Mouse (Mus musculus) forebrain, postnatal 0 days (tissue): Measurements from ENCODE around the gene Erich6. TPM values are rescaled to one million over a fixed set of nuclear protein-coding genes. Genes with fewer than 3 reads are reported as not detected.

Source experiments
- ATAC-seq: fragments of 200-750 bp; cut with Nextera tagmentation; 2 replicates; pipeline ENCODE4 v1.8.0; 2017; ENCODE audit warnings: mild to moderate bottlenecking, moderate library complexity
- DNase-seq: peaks from one replicate; pipeline ENCODE4 v3.0.0-alpha.2; 2015
- H3K27ac ChIP-seq: fragments of 300-500 bp; sonication (generic); 2 replicates; pipeline ENCODE4 v1.5.1; 2014; ENCODE audit warnings: low read depth, mild to moderate bottlenecking, antibody characterized with exemption, low read length, moderate library complexity, mixed read lengths
- H3K27me3 ChIP-seq: fragments of 300-500 bp; sonication (generic); 2 replicates; pipeline ENCODE4 v1.6.1; 2014; ENCODE audit warnings: mild to moderate bottlenecking, low read length, mixed read lengths; ENCODE audit not compliant: insufficient read depth
- H3K36me3 ChIP-seq: fragments of 300-500 bp; sonication (generic); 2 replicates; pipeline ENCODE4 v1.6.1; 2014; ENCODE audit warnings: mild to moderate bottlenecking, moderate library complexity; ENCODE audit not compliant: insufficient read depth
- H3K4me1 ChIP-seq: fragments of 300-500 bp; sonication (generic); 2 replicates; pipeline ENCODE4 v1.6.1; 2014; ENCODE audit warnings: antibody characterized with exemption; ENCODE audit not compliant: insufficient read depth
- H3K4me2 ChIP-seq: fragments of 300-500 bp; sonication (generic); 2 replicates; pipeline ENCODE4 v1.6.1; 2014; ENCODE audit warnings: low read depth, mild to moderate bottlenecking, moderate library complexity
- H3K4me3 ChIP-seq: fragments of 300-500 bp; sonication (generic); 2 replicates; pipeline ENCODE4 v1.5.1; 2014; ENCODE audit warnings: low read depth, low read length, mixed read lengths
- H3K9ac ChIP-seq: fragments of 300-500 bp; sonication (generic); 2 replicates; pipeline ENCODE4 v1.6.1; 2014; ENCODE audit warnings: mild to moderate bottlenecking
- H3K9me3 ChIP-seq: fragments of 300-500 bp; sonication (generic); 2 replicates; pipeline ENCODE4 v1.6.1; 2016; ENCODE audit warnings: low read length
- CTCF ChIP-seq: sonication (generic); IDR thresholded peaks from 2 replicates; pipeline ENCODE4 v1.5.1; 2016; ENCODE audit warnings: antibody characterized with exemption, control low read depth, low read depth
- WGBS: fragments of 180-500 bp; shearing (Covaris S2); extraction: QIAGEN DNeasy Blood & Tissue Kit; methylation state at CpG from one replicate; pipeline ENCODE4 v1.1.7; 2014; 5-methylcytosine and 5-hydroxymethylcytosine counted together
- polyA plus RNA-seq: library from polyadenylated mRNA; unstranded; fragments of >200 nt; fragmentation: Nextera tagmentation; extraction: Ambion mirVana; gene quantifications from 2 replicates; pipeline ENCODE4 v1.2.1, GENCODE M21; 2015
- total RNA-seq: library from RNA; depleted of rRNA; stranded (reverse); fragments of >200 nt; gene quantifications from 2 replicates; pipeline ENCODE4 v1.2.3, GENCODE M21; 2014; rRNA removed

Erich6 gene
- total and polyA plus RNA-seq, 2 experiments from 2014 or later: 0.29 to 0.33 TPM

GRCm38 (mm10) chr3:58577506-58578050 lies 59.4 kb downstream of the Erich6 start:
- Histone ChIP-seq H3K27ac (peak overlapping the region; percentile 99; the same call in 1 of the 2 replicates), H3K4me2 (peak overlapping the region; percentile 55), H3K9ac (peak overlapping the region; percentile 96), H3K4me1 (peaks cover 3% of the 10 kb centered on the region; the same call in 1 of the 2 replicates), H3K36me3 (no peaks in the 10 kb centered on the region), H3K9me3 (no peaks in the 10 kb centered on the region), H3K27me3 (no peaks in the 10 kb centered on the region), H3K4me3 (peak overlapping the region; percentile 99)
- WGBS: 13% methylated on average over 8 of the region's 8 CpGs
- ATAC-seq (no peak), DNase-seq (peak; percentile 24)
- no peak for TF ChIP-seq CTCF

- DNase-seq: no peak
- no peak for TF ChIP-seq CTCF
- peak overlapping the region; percentile 96 for H3K9ac ChIP-seq
- H3K27ac ChIP-seq: peak overlapping the region; percentile 99
- no peaks in the 10 kb centered on the region for H3K36me3 ChIP-seq
- peak; percentile 71 for ATAC-seq
- WGBS: under 1% methylated on average over 36 of the region's 36 CpGs
- H3K9me3 ChIP-seq: no peaks in the 10 kb centered on the region
- H3K4me2 ChIP-seq: peak overlapping the region; percentile 55
- peak overlapping the region; percentile 99 for H3K4me3 ChIP-seq
- H3K4me1 ChIP-seq: peaks cover 3% of the 10 kb centered on the region; the same call in 1 of the 2 replicates
- no peaks in the 10 kb centered on the region for H3K27me3 ChIP-seq
Measured at GRCm38 (mm10) chr3:58577067-58577503, 59.9 kb downstream of the Erich6 start.

- Histone ChIP-seq H3K27ac (peak within 1 kb of the TSS; percentile 99), H3K9me3 (no peaks in the 10 kb centered on the region), H3K4me2 (peak within 1 kb of the TSS; percentile 55), H3K4me3 (peak within 1 kb of the TSS; percentile 99), H3K4me1 (peaks cover 3% of the 10 kb centered on the region; the same call in 1 of the 2 replicates), H3K36me3 (no peaks in the 10 kb centered on the region), H3K9ac (peak within 1 kb of the TSS; percentile 96), H3K27me3 (no peaks in the 10 kb centered on the region)
- WGBS: 2% methylated on average over 59 of the region's 59 CpGs
- ATAC-seq (peak; percentile 92), DNase-seq (peak; percentile 99)
- peak; percentile 32 for TF ChIP-seq CTCF
Measured at GRCm38 (mm10) chr3:58576137-58577066, 60.6 kb downstream of the Erich6 start, which contains the start of gene Selenot. TSS of gene Selenot (plus strand) at chr3:58576636.

- TF ChIP-seq CTCF: no peak
- 91% methylated on average over 3 of the region's 3 CpGs for WGBS
- ATAC-seq (no peak), DNase-seq (no peak)
- Histone ChIP-seq H3K4me2 (no peak overlapping the region), H3K4me1 (no peaks in the 10 kb centered on the region), H3K36me3 (no peaks in the 10 kb centered on the region), H3K9me3 (no peaks in the 10 kb centered on the region), H3K27ac (no peak overlapping the region), H3K27me3 (no peaks in the 10 kb centered on the region), H3K4me3 (no peak overlapping the region), H3K9ac (no peak overlapping the region)
Measured at GRCm38 (mm10) chr3:58570821-58571220, 66.2 kb downstream of the Erich6 start.

Other genes with a start within 250 kb of the Erich6 start
- gene Tsc22d2, start 222.5 kb downstream of the Erich6 start, total RNA-seq: 19.0 and 27.7 TPM in 2 replicates
- 7.7 and 10.2 TPM in 2 replicates for gene Tsc22d2, start 222.5 kb downstream of the Erich6 start, polyA plus RNA-seq
- gene Eif2a, start 111.4 kb downstream of the Erich6 start, total RNA-seq: 79.4 and 94.3 TPM in 2 replicates
- gene Eif2a, start 111.4 kb downstream of the Erich6 start, polyA plus RNA-seq: 41.8 and 44.2 TPM in 2 replicates
- gene Serp1, start 111.3 kb downstream of the Erich6 start, total RNA-seq: 45.8 and 49.3 TPM in 2 replicates
- 59.5 and 64.5 TPM in 2 replicates for gene Serp1, start 111.3 kb downstream of the Erich6 start, polyA plus RNA-seq
- gene Selenot, start 60.6 kb downstream of the Erich6 start, total RNA-seq: 174 and 190 TPM in 2 replicates
- gene Selenot, start 60.6 kb downstream of the Erich6 start, polyA plus RNA-seq: 12.5 and 19.3 TPM in 2 replicates
- gene Siah2, start 55.2 kb upstream of the Erich6 start, total RNA-seq: 22.1 and 25.2 TPM in 2 replicates
- 11.2 and 13.6 TPM in 2 replicates for gene Siah2, start 55.2 kb upstream of the Erich6 start, polyA plus RNA-seq
- 0.05 and 0.23 TPM in 2 replicates for gene Mindy4b-ps, start 185.1 kb upstream of the Erich6 start, total RNA-seq
- 0.10 and 0.15 TPM in 2 replicates for gene Mindy4b-ps, start 185.1 kb upstream of the Erich6 start, polyA plus RNA-seq
- 2.0 and 2.3 TPM in 2 replicates for gene Clrn1, start 248.1 kb upstream of the Erich6 start, total RNA-seq
- 0.97 and 2.6 TPM in 2 replicates for gene Clrn1, start 248.1 kb upstream of the Erich6 start, polyA plus RNA-seq